Mouse (Mus musculus): ENCODE measurements around the gene Best2. TPM values are rescaled to one million over a fixed set of nuclear protein-coding genes. Genes with fewer than 3 reads are reported as not detected.

The Best2 gene
- total and polyA plus RNA-seq, 2 experiments = 0.06 TPM; not detected in 1

DNA sequence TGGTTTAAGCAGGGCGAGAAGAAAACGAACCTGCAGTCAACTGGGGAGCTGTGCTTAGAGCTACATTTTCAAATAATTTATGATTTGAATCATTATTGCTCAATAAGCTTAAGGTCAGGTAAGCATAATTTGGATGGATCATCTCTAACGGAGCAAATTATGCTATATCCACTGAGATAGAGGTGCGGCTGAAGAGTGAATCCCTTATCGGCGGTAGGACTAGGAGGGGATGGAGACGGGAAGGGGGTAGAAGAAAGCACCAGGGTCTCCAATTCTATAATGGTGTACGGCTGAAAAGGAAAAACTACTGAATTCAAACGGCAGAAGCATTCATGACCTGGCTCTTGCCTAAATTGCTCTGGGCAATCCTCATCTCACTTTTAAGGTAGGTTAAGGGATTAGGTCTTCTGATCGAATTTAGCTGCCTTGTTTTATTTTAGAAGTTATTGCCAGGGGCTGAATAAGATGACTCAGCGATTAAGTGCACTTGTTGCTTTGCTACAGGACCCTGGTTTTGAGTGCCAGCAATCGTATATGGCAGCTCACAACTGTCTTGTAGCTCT lies 20.9 kb upstream of the Best2 start:
- H3K36me3 ChIP-seq (ENCODE audit: control insufficient read depth, insufficient read depth, low read length) = peaks cover 6% of the 10 kb centered on the region
- peaks cover 22% of the 10 kb centered on the region for H3K4me1 ChIP-seq (ENCODE audit: control insufficient read depth, insufficient read depth, low read length)
- H3K79me2 ChIP-seq (ENCODE audit: control insufficient read depth, insufficient read depth, low read length) = peaks cover 10% of the 10 kb centered on the region; the same call in 1 of the 2 replicates
- no peaks in the 10 kb centered on the region for H3K27me3 ChIP-seq (ENCODE audit: control insufficient read depth, insufficient read depth, low read length)
- TF ChIP-seq POLR2A (IDR thresholded peaks at IDR 0.05; ENCODE audit: extremely low read depth, insufficient read depth, low read length) = no peak
- TF ChIP-seq CTCF (IDR thresholded peaks at IDR 0.05; ENCODE audit: low read depth, low read length) = no peak
- peak overlapping the region; percentile 67 for H3K4me3 ChIP-seq (ENCODE audit: insufficient read depth, low read depth, low read length)
- peak; percentile 65 for DNase-seq (ENCODE audit: extremely low read depth, low read depth, low spot score)
- H3K27ac ChIP-seq (replicated peaks; ENCODE audit: insufficient read depth, low read depth, low read length) = peak overlapping the region; percentile 95
- 3% methylated on average over 12 of the region's 12 CpGs for WGBS
- H3K9ac ChIP-seq (ENCODE audit: low read depth, low read length) = peak overlapping the region; percentile 82

DNA sequence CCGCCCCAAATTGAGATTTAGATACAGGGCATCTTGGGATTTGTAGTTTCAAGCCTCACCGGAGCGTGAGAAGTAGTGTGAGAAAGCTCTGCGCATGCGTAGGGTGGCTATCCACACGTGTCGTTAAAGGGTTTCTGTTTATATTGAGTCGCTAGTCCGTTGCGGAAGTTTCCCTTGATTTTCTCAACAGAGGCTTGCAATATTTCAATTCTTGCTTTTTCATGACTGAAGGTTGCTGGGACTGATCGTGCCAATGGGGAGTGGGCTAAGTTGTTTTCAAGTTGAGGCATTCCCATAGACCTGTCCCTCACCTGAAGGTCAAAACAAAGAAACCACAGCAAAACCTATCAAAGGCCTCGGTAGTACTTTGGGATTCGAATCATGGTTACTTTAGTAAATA lies 20.4 kb upstream of the Best2 start:
- DNase-seq (ENCODE audit: extremely low read depth, low read depth, low spot score) = peak; percentile 87
- Histone ChIP-seq H3K27ac (replicated peaks; ENCODE audit: insufficient read depth, low read depth, low read length) (peak overlapping the region; percentile 95), H3K36me3 (ENCODE audit: control insufficient read depth, insufficient read depth, low read length) (peaks cover 11% of the 10 kb centered on the region), H3K4me3 (ENCODE audit: insufficient read depth, low read depth, low read length) (peak overlapping the region; percentile 55), H3K79me2 (ENCODE audit: control insufficient read depth, insufficient read depth, low read length) (peaks cover 10% of the 10 kb centered on the region; the same call in 1 of the 2 replicates), H3K9ac (ENCODE audit: low read depth, low read length) (peak overlapping the region; percentile 61), H3K27me3 (ENCODE audit: control insufficient read depth, insufficient read depth, low read length) (no peaks in the 10 kb centered on the region), H3K4me1 (ENCODE audit: control insufficient read depth, insufficient read depth, low read length) (peaks cover 22% of the 10 kb centered on the region)
- under 1% methylated on average over 13 of the region's 13 CpGs for WGBS
- no peak for TF ChIP-seq CTCF (IDR thresholded peaks at IDR 0.05; ENCODE audit: low read depth, low read length)
- no peak for TF ChIP-seq POLR2A (IDR thresholded peaks at IDR 0.05; ENCODE audit: extremely low read depth, insufficient read depth, low read length)

DNA sequence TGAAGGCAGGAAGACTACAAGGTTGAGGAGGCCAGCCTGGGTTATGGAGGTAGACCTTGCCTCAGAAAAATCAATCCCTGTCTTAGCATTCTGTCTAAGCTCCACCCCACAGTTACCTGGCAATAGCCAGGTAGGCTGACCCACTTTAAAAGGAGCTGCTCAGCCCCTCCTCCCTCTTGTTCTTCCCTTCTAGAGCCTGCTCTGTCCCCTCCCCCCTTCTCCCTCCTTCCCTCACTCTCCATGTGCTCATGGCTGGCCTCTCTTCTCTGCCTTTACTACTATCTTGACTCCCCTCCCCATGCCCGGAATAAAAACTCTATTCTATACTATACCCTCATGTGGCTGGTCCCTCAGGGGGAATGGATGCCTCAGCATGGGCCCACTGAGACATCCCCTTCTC lies 19.5 kb upstream of the Best2 start:
- 67% methylated on average over 1 of the region's 1 CpGs for WGBS
- Histone ChIP-seq H3K27ac (replicated peaks; ENCODE audit: insufficient read depth, low read depth, low read length) (peak overlapping the region; percentile 5; the same call in 1 of the 2 replicates), H3K4me3 (ENCODE audit: insufficient read depth, low read depth, low read length) (no peak overlapping the region), H3K4me1 (ENCODE audit: control insufficient read depth, insufficient read depth, low read length) (peaks cover 22% of the 10 kb centered on the region), H3K27me3 (ENCODE audit: control insufficient read depth, insufficient read depth, low read length) (no peaks in the 10 kb centered on the region), H3K9ac (ENCODE audit: low read depth, low read length) (no peak overlapping the region), H3K36me3 (ENCODE audit: control insufficient read depth, insufficient read depth, low read length) (peaks cover 13% of the 10 kb centered on the region), H3K79me2 (ENCODE audit: control insufficient read depth, insufficient read depth, low read length) (peaks cover 16% of the 10 kb centered on the region)
- no peak for DNase-seq (ENCODE audit: extremely low read depth, low read depth, low spot score)
- TF ChIP-seq CTCF (IDR thresholded peaks at IDR 0.05; ENCODE audit: low read depth, low read length) = no peak
- TF ChIP-seq POLR2A (IDR thresholded peaks at IDR 0.05; ENCODE audit: extremely low read depth, insufficient read depth, low read length) = no peak

DNA sequence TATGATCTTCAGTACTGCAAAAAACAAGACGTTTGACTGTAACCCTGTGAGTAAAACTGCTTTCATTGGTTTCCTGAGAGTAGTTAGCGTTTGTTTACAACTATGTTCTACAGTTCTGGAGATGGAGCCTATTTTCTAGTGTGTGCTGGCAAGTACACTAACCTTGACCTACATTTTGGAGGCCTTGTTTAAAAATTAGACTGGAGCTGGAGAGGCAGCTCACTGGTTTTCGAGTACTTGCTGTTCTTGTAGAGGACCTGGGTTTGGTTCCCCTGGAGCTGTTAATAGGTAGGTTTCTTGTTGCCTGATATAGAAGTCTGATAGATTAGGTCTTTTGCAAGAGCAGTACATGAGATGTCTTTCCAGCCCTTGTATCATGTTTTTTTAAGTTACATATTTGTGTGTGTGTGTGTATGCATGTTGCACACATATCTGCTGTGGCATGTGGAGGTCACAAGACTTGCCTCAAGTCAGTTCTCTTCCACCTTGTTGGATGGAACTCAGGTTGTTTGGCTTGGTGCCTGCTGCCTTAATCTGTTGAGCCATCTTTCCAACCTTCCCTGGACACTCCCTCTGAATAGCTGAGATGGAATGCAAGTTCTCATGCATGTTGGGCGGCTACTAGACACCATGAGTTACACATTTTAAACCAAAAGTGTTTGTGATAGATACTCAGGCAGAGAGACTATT lies 18.4 kb upstream of the Best2 start:
- no peak overlapping the region for H3K9ac ChIP-seq (ENCODE audit: low read depth, low read length)
- peaks cover 22% of the 10 kb centered on the region for H3K79me2 ChIP-seq (ENCODE audit: control insufficient read depth, insufficient read depth, low read length)
- DNase-seq (ENCODE audit: extremely low read depth, low read depth, low spot score) = peak; percentile 81
- H3K36me3 ChIP-seq (ENCODE audit: control insufficient read depth, insufficient read depth, low read length) = peaks cover 13% of the 10 kb centered on the region
- TF ChIP-seq POLR2A (IDR thresholded peaks at IDR 0.05; ENCODE audit: extremely low read depth, insufficient read depth, low read length) = no peak
- no peak for TF ChIP-seq CTCF (IDR thresholded peaks at IDR 0.05; ENCODE audit: low read depth, low read length)
- H3K4me1 ChIP-seq (ENCODE audit: control insufficient read depth, insufficient read depth, low read length) = peaks cover 30% of the 10 kb centered on the region
- H3K4me3 ChIP-seq (ENCODE audit: insufficient read depth, low read depth, low read length) = no peak overlapping the region
- WGBS = 41% methylated on average over 4 of the region's 4 CpGs
- peak overlapping the region; percentile 50 for H3K27ac ChIP-seq (replicated peaks; ENCODE audit: insufficient read depth, low read depth, low read length)
- H3K27me3 ChIP-seq (ENCODE audit: control insufficient read depth, insufficient read depth, low read length) = no peaks in the 10 kb centered on the region

DNA sequence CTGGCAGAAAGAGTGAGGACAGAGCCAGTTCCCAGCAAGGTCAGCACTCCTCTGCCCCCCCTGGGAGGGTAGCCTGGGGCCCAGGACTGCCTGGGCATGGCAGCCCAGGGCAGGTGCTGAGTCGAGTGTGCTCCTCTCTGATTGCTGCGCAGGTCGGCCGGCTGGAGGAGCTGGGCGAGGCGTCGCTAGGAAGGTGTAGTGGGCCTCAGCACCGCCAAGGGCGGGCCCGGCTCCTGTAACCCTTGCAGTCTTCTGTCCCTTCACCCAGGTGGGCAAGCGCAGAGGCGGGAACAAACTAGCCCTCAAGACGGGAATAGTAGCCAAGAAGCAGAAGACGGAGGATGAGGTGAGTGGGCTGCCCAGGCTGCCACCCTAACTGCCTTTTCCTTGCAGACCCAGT lies 14.9 kb upstream of the Best2 start:
- 87% methylated on average over 14 of the region's 14 CpGs for whole genome bisulfite sequencing
- peaks cover 22% of the 10 kb centered on the region for H3K79me2 ChIP-seq (ENCODE audit: control insufficient read depth, insufficient read depth, low read length)
- TF ChIP-seq CTCF (IDR thresholded peaks at IDR 0.05; ENCODE audit: low read depth, low read length) (no peak), POLR2A (IDR thresholded peaks at IDR 0.05; ENCODE audit: extremely low read depth, insufficient read depth, low read length) (no peak)
- no peaks in the 10 kb centered on the region for H3K27me3 ChIP-seq (ENCODE audit: control insufficient read depth, insufficient read depth, low read length)
- H3K4me3 ChIP-seq (ENCODE audit: insufficient read depth, low read depth, low read length) = no peak overlapping the region
- peaks cover 13% of the 10 kb centered on the region for H3K36me3 ChIP-seq (ENCODE audit: control insufficient read depth, insufficient read depth, low read length)
- no peak overlapping the region for H3K27ac ChIP-seq (replicated peaks; ENCODE audit: insufficient read depth, low read depth, low read length)
- H3K9ac ChIP-seq (ENCODE audit: low read depth, low read length) = no peak overlapping the region
- DNase-seq (ENCODE audit: extremely low read depth, low read depth, low spot score) = no peak
- H3K4me1 ChIP-seq (ENCODE audit: control insufficient read depth, insufficient read depth, low read length) = peaks cover 35% of the 10 kb centered on the region

DNA sequence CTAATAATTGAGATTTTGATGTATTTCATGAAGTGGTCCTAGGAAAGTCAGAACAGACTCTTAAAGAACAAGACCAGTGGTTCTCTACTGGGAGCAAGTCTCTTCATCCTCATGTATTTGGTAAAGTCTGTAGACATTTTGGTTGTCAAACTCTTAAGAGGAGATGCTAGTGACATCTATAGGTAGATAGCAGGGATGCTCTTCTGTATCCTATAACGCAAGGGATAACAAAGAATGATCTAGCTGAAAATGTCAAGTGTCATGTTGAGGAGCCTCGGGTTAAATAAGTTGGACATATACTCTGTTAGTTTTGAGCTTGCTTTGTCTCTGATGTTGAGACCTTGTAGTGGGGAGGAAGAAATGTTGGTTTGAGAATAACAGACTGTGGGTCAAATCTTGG lies 13.6 kb upstream of the Best2 start:
- DNase-seq (ENCODE audit: extremely low read depth, low read depth, low spot score) = no peak
- H3K9ac ChIP-seq (ENCODE audit: low read depth, low read length) = peak overlapping the region; percentile 38
- TF ChIP-seq CTCF (IDR thresholded peaks at IDR 0.05; ENCODE audit: low read depth, low read length) (no peak), POLR2A (IDR thresholded peaks at IDR 0.05; ENCODE audit: extremely low read depth, insufficient read depth, low read length) (no peak)
- 5% methylated on average over 2 of the region's 2 CpGs for WGBS
- H3K79me2 ChIP-seq (ENCODE audit: control insufficient read depth, insufficient read depth, low read length) = peaks cover 28% of the 10 kb centered on the region
- peaks cover 33% of the 10 kb centered on the region for H3K4me1 ChIP-seq (ENCODE audit: control insufficient read depth, insufficient read depth, low read length)
- no peaks in the 10 kb centered on the region for H3K27me3 ChIP-seq (ENCODE audit: control insufficient read depth, insufficient read depth, low read length)
- 0 out of 2 replicates have a peak overlapping the region, but pooled peaks have one; percentile 14 for H3K27ac ChIP-seq (replicated peaks; ENCODE audit: insufficient read depth, low read depth, low read length)
- peak overlapping the region; percentile 75; the same call in 1 of the 2 replicates for H3K4me3 ChIP-seq (ENCODE audit: insufficient read depth, low read depth, low read length)
- H3K36me3 ChIP-seq (ENCODE audit: control insufficient read depth, insufficient read depth, low read length) = peaks cover 13% of the 10 kb centered on the region
